Mouse (Mus musculus): Measurements from ENCODE around the gene Wdr3.

The Wdr3 gene

DNA sequence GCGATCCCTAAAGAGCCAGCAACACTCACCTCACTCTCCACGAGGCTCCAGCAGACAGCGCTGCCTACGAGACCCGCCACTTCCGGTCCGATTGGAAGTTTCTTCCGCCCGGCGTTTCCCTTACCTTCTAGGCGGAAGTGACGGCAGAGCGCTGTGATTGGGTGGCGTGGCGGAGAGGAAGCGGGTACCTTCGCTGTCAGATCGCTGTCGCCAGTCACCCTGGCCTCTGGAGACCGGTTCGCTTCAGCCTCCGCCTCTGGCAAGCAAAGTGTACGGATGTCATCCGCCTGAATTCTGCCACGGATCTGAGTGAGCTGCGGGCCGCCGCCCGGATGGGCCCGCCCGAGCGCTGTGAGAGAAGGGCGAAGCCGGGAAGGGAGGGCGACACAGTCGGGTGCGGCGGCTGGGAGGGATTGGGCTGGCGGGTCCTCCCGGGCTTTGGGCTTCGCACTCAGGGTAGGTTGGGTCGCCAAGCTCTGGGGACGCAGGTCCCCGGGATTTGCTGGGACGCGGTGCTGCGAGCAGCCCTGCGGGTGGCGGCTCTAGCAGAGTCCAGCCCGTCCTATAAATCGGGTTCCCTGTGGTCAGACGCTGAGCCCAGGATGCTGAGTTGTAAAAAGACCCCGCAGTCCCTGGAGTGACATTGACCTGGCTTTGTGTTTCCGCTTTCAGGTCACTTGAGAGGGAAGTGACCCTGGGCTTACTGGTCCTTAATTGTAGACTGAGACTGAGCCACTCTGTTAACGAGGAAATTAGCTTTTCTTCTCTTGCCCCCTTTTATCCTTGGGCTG, at the start of gene Wdr3, which contains the start of gene Gdap2:
Gene Wdr3 (minus strand): TSS at position 93 of the 791 bp plus-strand sequence.
Gene Gdap2 (plus strand): TSS at position 67 of the 791 bp plus-strand sequence.
- DNase-seq: peak; percentile 97

DNA sequence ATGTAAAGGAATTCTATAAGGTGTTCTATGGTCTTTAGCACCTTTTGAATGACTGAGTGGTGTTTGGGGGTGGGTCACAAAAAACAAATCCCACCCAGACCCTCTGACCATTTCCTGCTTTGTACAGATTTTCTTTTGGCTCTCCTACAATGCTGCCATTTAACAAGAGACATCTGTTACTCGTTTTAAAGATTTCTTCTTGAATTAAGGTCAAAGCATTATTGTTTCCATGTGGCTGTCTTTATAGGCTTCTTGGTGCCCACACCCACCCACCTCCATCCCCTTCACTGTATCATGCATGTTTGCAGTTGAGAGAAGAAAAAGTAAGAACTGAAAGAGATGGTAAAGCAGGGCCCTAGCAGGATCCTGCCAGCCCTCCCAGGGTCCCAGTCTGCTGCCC, 44.8 kb upstream of the Wdr3 start:
- no peak for DNase-seq

GRCm38 (mm10) chr3:100201554-100201953, 39.3 kb upstream of the Wdr3 start:
- peak; percentile 7 for DNase-seq

DNA sequence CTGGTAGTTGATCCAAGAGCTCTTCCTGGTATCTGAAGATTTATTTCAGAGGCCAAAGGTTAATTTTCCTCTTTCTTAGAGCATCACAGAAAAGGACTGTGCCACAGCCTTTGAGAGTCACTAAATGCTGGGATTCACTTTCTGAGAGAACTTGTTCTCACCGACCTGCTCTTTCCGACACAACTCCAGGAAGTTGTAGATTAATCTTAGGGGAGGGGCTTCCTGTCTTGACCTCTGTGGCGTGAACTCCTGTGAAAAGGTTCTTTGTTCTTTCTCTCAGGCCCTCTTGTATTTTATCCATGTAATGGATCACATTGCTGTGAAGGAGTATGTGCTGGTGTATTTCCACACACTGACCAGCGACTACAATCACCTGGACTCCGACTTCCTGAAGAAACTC, 32.0 kb upstream of the Wdr3 start:
- DNase-seq: no peak

GRCm38 (mm10) chr3:100189861-100190260, 27.7 kb upstream of the Wdr3 start:
- DNase-seq: no peak

DNA sequence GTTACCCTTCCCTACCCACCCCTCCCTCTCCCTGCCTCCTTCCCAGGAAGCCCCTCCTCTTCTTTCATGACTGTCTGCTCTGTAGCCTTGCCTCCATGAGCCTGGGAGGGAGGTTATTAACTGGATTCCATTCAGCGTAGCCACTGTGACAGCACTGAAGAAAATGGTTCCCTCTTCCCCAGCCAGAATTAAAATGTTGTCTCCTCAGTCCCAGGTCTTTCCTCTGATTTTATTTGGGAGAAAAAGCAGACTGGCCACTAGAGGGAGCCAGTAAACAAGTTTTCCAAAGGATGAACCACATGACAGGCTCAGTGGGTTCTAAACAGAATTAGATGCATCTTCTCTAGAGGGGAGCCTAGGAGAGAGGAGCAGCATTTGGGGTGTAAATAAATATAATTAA, 27.2 kb upstream of the Wdr3 start:
- peak; percentile 70 for DNase-seq

GRCm38 (mm10) chr3:100180471-100180870, 18.3 kb upstream of the Wdr3 start:
- DNase-seq: no peak

DNA sequence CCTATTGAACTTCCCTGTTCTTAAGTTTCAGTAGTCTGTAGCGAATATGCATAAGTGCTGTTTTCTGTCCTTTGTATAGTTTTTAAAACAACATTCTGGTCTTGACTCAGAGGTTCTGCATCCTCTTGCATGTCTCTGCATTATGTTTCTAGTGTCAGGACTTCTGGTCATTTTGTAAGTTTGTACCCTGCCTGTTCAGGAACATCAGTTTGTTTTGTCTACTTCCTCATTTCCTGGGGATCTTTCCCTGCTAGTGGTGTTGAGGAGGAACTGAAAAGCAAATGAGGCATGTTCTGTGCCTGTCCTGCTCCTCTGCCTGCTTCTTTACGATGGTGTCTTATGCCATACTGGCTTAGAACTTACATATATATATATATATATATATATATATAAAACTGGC, 13.8 kb upstream of the Wdr3 start:
- DNase-seq: no peak

DNA sequence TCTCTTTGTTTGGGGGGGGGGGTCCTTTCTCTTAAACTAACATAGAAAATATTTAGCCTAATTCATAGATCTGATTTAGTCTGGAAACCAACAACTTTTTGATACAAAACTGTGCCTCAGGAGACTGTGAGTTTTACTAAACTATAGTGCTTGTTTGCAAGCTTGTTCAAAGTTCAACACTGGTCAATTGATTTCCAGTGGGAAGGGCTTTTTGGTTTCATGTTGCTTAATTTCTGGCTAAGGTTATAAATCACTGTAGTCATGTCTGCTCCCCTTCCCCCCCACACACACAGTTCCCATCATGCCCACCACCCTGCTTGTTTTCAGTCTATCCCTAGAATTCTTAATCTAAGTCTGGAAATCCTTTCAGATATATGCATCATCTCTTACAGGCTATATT, 2.8 kb upstream of the Wdr3 start:
- no peak for DNase-seq

GRCm38 (mm10) chr3:100163556-100163955, 1.3 kb upstream of the Wdr3 start:
- no peak for DNase-seq

GRCm38 (mm10) chr3:100161665-100162314, 417 bp downstream of the Wdr3 start:
- no peak for DNase-seq

DNA sequence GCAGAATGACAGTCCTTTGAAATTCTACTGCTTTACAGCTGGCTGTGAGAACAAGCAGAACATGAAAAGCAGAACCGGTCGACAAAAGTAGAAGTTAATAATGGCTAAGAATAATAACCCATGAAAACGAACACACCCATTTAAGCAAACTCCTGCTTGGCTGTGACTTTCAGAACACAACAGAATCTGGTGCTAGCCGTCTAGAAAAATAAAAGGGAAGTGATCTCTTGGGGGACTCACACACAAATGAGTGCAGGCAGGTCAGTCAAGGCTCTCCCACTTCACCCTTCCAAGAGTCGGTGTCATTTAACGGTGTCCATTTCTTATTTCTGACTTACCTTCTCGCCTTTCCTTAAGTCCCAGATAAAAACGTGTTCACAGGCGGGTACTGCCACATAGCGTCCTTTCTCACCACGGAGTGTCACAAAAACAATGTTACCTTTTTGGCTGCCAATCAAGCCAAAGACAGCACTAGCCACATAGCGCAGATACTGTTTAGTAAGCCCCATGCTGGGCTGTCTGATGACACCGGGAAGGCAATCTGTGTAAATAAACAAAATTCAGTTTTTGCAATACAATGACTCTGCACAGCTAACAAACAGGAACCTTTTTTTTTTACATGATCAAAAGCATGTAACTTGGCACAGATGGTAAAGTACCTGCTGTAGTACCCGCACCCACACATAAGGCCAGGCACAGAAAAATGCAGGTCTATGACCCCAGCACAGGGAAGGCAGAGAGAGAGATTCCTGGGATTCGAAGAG, 1.3 kb downstream of the Wdr3 start:
- DNase-seq: no peak

DNA sequence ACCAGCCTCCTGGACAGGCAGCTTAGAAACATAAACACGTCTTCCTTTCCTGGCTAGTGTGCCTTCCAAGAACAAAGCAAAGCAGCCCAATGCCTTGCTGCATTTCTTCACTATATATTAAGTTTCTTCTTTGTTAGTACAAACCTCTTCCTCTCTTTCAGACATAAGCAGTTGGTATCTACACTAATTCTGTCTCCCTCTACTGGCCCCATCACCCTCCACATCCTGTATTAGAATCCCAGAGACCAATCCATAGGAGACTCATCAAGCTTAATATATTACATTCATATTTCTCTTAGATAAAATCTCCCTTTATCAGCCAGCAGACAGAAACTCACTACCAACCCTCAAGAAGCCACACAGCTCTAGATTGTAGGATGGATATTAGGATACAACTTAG, 39.8 kb downstream of the Wdr3 start:
- DNase-seq: no peak

DNA sequence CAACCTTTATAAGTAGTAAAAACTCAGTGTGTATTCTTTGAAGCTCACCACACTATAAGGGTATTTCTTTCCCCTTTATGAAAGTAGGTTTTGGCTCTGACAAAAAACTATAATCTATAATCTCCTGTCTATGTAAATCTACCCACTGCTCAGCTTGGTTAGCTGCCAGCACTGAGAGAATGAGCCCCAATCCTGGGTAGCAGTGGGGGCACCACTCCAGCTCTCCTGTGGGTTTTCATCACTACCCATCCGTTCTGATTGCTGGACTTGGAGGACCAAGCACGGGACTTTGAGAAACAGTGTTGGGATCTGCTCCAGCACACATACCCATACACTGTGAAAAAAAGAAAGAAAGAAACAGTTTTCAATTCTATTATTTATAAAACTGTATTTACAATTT, 40.2 kb downstream of the Wdr3 start:
- DNase-seq: no peak

GRCm38 (mm10) chr3:100118681-100119080, 43.5 kb downstream of the Wdr3 start:
- no peak for DNase-seq

GRCm38 (mm10) chr3:100106736-100107135, 55.5 kb downstream of the Wdr3 start:
- no peak for DNase-seq

DNA sequence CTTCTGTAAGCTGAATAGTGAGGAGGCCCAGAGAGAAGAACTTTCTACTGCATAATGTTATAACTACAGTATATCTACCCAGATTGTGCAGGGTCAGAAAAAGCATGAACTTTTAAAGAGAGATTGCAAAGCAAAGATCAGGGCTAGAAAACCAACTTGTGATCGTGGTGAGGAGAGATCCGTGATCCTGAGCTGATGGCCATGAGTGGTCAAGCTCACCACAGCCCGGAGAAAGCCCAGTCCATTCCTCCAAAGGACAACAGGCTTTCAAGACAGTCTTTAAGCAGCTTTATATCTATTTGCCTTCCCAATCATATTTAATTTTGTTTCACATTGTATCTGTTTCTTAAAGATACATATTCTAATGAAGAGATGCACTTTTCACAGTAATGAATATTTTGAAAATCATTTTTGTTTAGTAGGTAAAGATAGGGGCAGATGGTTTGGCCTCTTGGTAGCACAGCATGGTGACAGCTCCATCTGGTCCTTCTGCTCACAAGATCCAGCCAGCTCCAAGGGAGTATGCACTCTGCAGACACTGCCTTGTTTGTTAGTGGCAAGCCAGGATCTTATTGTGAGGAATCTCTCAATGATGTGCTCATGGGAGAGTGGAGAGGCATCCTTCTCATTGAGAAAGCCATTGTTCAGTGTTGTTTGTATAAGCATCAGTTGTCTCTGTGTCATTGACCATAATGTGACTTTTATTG, 59.7 kb downstream of the Wdr3 start:
- DNase-seq: no peak
